Mouse (Mus musculus): Measurements from ENCODE around the gene Mob4. TPM values are rescaled to one million over a fixed set of nuclear protein-coding genes. Genes with fewer than 3 reads are reported as not detected.

The Mob4 gene
- polyA plus RNA-seq, 1 experiment from 2014 or later: 122 TPM

DNA sequence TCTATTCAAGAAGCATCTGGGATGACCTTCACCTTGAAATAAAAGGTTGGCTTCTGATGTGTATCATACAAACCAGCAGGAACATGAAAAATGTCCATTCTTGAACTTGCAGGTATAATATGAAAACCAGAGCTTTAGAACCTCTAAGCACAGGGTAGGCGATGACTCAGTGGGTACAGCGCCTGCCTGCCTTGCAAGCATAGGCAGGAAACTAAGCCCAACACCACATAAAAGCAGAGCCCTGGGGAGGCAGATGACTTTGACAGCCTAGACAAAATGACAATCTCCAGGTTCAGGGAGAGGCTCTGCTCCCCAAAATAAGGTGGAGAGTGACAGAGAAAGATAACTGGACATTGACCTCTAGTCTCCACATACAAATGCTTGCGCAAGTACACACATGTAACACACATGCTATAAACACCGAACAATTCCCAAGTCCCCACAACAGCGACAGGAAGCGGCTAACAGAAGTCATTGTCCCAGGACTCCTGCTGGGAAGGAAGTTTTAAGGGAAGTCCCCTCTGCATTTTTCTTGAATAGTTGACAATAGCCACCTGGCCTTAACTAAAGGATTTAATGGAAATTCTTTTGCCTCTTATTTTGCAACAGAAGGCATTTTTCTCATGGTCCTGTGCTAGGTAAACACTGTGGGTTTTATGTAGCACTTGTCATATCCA is 65.4 kb downstream of the Mob4 start:
- H3K27me3 ChIP-seq (ENCODE audit: insufficient read depth, low read length): no peaks in the 10 kb centered on the region
- WGBS: 59% methylated on average over 6 of the region's 6 CpGs
- no peak overlapping the region for H3K4me2 ChIP-seq (ENCODE audit: low read length)
- TF ChIP-seq CTCF (IDR thresholded peaks at IDR 0.05; ENCODE audit: low read depth): no peak
- H3K9me3 ChIP-seq (replicated peaks; ENCODE audit: low read length): no peaks in the 10 kb centered on the region
- 0 out of 2 replicates have a peak, but pooled peaks cover 5% of the 10 kb centered on the region for H3K4me1 ChIP-seq (replicated peaks; ENCODE audit: insufficient read depth, low read length)
- H3K27ac ChIP-seq: no peak overlapping the region
- ATAC-seq (replicated peaks; ENCODE audit: low FRiP score, low read depth) (no peak), DNase-seq (ENCODE audit: low spot score) (peak; percentile 67)
- no peak overlapping the region for H3K9ac ChIP-seq (ENCODE audit: low read depth, low read length)
- no peaks in the 10 kb centered on the region for H3K36me3 ChIP-seq (ENCODE audit: insufficient read depth, low read length)
- H3K4me3 ChIP-seq (replicated peaks; ENCODE audit: low read depth, low read length): no peak overlapping the region

DNA sequence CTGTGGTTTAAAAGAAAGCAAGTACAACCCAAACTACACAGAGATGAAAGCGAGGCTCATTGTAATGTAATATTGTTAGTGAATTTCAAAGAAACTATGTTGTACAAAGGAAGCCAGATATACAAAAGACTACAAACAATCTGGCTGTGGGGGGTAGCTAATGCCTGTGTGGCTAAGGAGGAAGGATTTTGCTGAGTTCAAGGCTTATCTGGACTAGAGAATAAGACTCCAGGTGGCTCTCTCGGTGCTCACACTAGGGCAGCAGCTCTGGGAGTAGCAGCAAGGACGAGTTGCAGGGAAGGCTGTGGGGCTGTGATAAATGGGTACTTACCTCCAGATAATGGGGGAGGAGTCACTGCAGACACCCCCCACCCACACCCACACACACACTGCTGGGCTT is 67.7 kb downstream of the Mob4 start:
- Histone ChIP-seq H3K9me3 (replicated peaks; ENCODE audit: low read length) (no peaks in the 10 kb centered on the region), H3K36me3 (ENCODE audit: insufficient read depth, low read length) (no peaks in the 10 kb centered on the region), H3K4me1 (replicated peaks; ENCODE audit: insufficient read depth, low read length) (no peaks in the 10 kb centered on the region), H3K9ac (ENCODE audit: low read depth, low read length) (no peak overlapping the region), H3K4me2 (ENCODE audit: low read length) (no peak overlapping the region), H3K4me3 (replicated peaks; ENCODE audit: low read depth, low read length) (no peak overlapping the region), H3K27me3 (ENCODE audit: insufficient read depth, low read length) (no peaks in the 10 kb centered on the region), H3K27ac (no peak overlapping the region)
- TF ChIP-seq CTCF (IDR thresholded peaks at IDR 0.05; ENCODE audit: low read depth): no peak
- WGBS: 43% methylated on average over 3 of the region's 3 CpGs
- ATAC-seq (replicated peaks; ENCODE audit: low FRiP score, low read depth): no peak
- no peak for DNase-seq (ENCODE audit: low spot score)

DNA sequence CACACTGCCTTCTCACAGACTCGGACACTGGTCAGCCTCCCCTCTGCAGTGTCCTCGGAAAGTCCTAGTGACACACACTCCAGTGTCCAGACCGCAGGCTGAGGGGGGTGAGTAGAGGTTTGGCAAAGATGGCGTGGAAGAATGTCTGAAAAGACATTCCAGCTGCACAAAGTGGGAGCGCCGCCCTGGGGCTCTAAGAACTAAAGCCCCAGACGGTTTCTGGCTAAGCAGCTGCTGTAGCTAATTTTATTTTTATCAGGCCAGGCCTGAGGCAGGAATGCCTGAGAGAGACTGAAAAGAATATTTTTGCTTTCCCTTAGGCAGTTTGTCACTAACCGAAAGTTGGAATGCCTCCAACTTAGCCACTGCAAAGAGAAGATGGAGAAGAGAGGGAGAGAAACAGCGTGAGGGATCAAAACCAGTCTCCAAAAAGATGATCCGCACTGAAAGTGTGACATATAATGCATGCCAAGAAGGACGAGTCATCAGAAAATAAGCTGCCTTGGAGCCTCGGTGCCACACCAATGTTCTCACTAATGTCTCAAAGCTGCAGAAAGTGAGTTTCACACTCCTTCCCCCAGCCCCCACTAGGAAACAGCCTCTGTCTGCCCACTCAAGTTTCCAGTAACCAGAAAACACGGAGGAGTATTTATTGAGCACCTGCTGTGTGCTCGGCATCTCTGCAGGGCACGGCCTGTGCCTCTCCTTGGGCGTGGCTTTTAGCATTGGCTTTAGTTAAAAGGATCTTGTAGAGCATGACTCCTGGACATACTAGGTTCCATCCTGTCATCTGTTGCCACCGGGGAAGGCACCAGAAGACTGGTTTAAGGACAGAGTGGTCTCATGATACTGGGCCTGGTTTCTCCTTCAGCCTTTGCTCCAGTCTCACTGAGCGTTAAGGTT is 71.1 kb downstream of the Mob4 start:
- Histone ChIP-seq H3K4me3 (replicated peaks; ENCODE audit: low read depth, low read length) (no peak overlapping the region), H3K36me3 (ENCODE audit: insufficient read depth, low read length) (no peaks in the 10 kb centered on the region), H3K4me1 (replicated peaks; ENCODE audit: insufficient read depth, low read length) (no peaks in the 10 kb centered on the region), H3K27ac (peak overlapping the region; percentile 57), H3K4me2 (ENCODE audit: low read length) (peak overlapping the region; percentile 18; the same call in 1 of the 2 replicates), H3K9ac (ENCODE audit: low read depth, low read length) (no peak overlapping the region), H3K9me3 (replicated peaks; ENCODE audit: low read length) (no peaks in the 10 kb centered on the region), H3K27me3 (ENCODE audit: insufficient read depth, low read length) (no peaks in the 10 kb centered on the region)
- ATAC-seq (replicated peaks; ENCODE audit: low FRiP score, low read depth) (no peak; the same call in 1 of the 2 replicates), DNase-seq (ENCODE audit: low spot score) (peak; percentile 72)
- WGBS: 64% methylated on average over 18 of the region's 18 CpGs
- no peak for TF ChIP-seq CTCF (IDR thresholded peaks at IDR 0.05; ENCODE audit: low read depth)

Other genes starting within 250 kb of the Mob4 start
- 4.3 and 4.5 TPM in 2 replicates for gene Ankrd44, start 204.8 kb upstream of the Mob4 start, polyA plus RNA-seq (2015; fragmentation: Nextera tagmentation; extraction: Ambion mirVana)
- gene Sf3b1, start 103.8 kb upstream of the Mob4 start, polyA plus RNA-seq (2015; fragmentation: Nextera tagmentation; extraction: Ambion mirVana): 271 and 294 TPM in 2 replicates
- 23.9 and 25.5 TPM in 2 replicates for gene Coq10b, start 78.5 kb upstream of the Mob4 start, polyA plus RNA-seq (2015; fragmentation: Nextera tagmentation; extraction: Ambion mirVana)
- gene Hspe1, start 43.1 kb upstream of the Mob4 start, polyA plus RNA-seq (2015; fragmentation: Nextera tagmentation; extraction: Ambion mirVana): 528 and 576 TPM in 2 replicates
- gene Hspd1, start 43.0 kb upstream of the Mob4 start, polyA plus RNA-seq (2015; fragmentation: Nextera tagmentation; extraction: Ambion mirVana): 315 and 358 TPM in 2 replicates
- 7.0 TPM in 2 replicates for gene Rftn2, start 95.6 kb downstream of the Mob4 start, polyA plus RNA-seq (2015; fragmentation: Nextera tagmentation; extraction: Ambion mirVana)
- 1.8 and 2.0 TPM in 2 replicates for gene Mars2, start 105.9 kb downstream of the Mob4 start, polyA plus RNA-seq (2015; fragmentation: Nextera tagmentation; extraction: Ambion mirVana)
- gene Boll, start 232.2 kb downstream of the Mob4 start, polyA plus RNA-seq (2015; fragmentation: Nextera tagmentation; extraction: Ambion mirVana): 0.72 and 1.7 TPM in 2 replicates

Measured in kidney, postnatal 0 days (tissue).